Mouse (Mus musculus) embryo, embryonic 10 days (tissue): ENCODE results near the gene Cacna1i.

ENCODE experiments used
- DNase-seq: peaks from one replicate; pipeline ENCODE4 v3.0.0-alpha.2; 2015; ENCODE audit warnings: low spot score

Cacna1i gene

DNA sequence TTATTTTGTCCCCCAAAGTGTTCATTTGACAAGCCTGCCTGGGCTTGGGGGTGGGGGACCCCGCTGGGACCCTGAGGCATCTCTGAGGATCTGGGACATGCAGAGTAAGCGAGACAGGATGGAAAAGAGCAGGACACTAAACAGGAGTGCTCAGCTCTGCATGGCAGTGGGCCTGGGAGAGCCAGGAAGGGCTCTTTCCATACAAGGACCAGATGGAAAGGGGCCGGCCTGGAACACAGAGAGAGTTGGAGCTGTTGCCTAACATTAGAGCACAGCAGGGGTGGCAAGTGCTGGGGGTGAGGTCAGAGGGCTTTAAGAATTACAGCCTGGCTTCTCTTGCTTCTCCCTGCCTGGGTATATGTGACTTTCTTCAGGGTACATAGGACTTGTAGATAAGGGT, 43.2 kb downstream of the Cacna1i start:
- no peak for DNase-seq

DNA sequence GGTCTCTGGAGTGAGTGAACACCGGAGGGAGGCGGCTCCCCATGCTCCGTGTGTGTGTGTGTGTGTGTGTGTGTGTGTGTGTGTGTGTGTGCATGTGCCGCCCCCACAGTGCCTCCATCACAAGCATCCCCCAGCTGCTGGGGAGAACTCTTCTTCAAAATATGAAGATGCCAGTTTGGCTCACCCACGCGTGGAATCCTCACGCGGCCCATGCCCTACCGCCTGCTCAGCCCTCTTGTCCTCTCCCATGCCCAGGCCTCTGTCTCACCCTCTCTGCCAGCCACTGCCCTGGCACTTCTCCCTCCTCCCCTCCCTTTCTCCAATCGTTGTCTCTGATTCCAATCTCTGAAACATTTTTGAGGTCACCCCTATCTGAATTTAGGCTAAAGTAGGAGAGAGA, 47.7 kb downstream of the Cacna1i start:
- no peak for DNase-seq

- DNase-seq = no peak
Observed at GRCm38 (mm10) chr15:80335196-80335595, 48.2 kb downstream of the Cacna1i start.

DNA sequence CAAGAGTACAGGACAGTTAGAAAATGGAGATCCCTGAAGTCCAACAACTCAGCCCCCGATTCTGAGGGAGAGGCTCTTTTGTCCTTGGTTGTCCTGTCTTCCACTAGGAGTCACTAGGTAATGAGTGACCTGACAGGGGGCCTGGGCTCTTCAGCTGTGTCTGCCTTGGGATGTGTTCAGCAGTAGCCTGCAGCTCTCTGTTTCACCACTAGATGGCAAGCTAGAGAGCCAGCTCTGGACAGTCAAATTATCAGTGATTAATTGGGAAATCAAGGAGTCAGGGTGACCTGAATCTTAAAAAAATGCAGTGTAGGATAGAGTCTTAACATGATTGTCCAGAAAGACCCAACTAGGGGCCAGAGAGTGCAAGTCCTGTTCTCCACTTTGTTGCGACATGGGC, 53.3 kb downstream of the Cacna1i start:
- peak; percentile 33 for DNase-seq

DNA sequence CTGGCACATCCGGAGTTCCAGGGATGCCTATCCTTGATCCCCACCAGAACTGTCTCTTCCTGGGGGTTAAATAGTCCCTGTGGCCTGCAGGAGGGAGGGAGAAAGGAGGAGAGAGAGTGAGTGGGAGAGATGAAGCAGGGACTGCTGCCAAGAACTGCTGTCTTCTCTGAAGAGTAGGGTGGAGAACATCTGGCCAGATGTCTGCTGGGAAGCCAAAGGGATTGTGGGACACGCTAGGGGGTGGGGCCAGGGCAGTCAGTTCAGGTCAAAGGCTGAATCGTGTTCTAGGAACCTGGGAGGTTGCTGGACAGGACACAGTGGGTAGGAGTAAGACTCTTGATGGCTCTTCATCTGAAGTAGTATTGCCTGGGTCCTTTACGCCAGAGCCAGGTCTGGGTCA, 55.4 kb downstream of the Cacna1i start:
- DNase-seq = no peak

- no peak for DNase-seq
Observed at GRCm38 (mm10) chr15:80343031-80343430, 56.0 kb downstream of the Cacna1i start.

DNA sequence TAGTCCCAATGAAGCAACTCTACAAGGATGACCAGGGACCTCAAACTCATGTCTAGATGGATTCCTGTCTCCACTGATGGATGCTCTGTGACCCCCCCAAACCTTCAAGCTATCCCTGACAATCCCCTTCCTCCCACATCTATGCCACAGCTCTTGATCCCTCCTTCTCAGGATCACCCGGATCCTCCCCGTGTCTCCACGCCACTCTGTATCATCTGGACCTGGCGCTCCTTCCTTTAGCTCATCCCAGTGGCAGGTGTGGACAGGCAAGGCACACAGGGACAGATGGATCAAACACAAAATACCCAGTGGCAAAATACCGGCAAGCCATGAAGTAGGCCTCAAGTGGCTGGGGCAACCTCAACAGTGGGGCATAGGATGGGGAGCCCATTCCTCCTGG, 56.7 kb downstream of the Cacna1i start:
- DNase-seq = no peak

- DNase-seq = no peak
Observed at GRCm38 (mm10) chr15:80346510-80346909, 59.5 kb downstream of the Cacna1i start.

GRCm38 (mm10) chr15:80350431-80350830, 63.4 kb downstream of the Cacna1i start:
- no peak for DNase-seq

DNA sequence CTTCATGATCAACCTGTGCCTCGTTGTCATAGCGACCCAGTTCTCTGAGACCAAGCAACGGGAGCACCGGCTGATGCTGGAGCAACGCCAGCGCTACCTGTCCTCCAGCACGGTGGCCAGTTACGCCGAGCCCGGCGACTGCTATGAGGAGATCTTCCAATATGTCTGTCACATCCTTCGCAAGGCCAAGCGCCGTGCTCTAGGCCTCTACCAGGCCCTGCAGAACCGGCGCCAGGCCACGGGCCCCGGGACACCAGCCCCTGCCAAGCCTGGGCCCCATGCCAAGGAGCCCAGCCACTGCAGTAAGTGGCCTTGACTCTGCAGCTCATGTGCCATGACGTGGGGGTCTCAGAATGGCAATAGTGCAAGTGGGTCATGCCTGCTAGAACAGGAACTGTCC, 71.8 kb downstream of the Cacna1i start:
- no peak for DNase-seq

DNA sequence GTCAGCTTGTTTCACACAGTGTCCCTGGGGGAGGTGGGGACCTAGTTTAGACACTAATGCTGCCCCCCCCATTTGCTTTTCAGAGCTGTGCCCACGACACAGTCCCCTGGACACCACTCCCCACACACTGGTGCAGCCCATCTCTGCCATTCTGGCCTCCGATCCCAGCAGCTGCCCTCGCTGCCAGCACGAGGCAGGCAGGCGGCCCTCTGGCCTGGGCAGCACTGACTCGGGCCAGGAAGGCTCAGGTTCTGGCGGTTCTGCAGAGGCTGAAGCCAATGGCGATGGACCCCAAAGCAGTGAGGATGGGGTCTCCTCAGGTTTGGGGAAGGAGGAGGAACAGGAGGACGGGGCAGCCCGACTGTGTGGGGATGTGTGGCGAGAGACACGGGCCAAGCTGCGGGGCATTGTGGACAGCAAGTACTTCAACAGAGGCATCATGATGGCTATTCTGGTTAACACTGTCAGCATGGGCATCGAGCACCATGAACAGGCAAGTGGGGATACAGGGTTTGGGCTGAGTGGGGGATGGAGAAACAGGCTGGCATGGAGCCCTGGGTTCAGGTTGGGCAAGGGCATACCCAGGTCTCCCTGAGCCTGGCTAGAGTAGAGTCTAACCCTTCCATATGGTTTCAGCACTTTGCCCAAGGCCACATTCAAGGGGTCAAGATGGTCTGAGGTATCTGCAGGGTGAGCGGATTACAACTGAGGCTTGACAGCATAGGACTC, 74.9 kb downstream of the Cacna1i start:
- no peak for DNase-seq

DNA sequence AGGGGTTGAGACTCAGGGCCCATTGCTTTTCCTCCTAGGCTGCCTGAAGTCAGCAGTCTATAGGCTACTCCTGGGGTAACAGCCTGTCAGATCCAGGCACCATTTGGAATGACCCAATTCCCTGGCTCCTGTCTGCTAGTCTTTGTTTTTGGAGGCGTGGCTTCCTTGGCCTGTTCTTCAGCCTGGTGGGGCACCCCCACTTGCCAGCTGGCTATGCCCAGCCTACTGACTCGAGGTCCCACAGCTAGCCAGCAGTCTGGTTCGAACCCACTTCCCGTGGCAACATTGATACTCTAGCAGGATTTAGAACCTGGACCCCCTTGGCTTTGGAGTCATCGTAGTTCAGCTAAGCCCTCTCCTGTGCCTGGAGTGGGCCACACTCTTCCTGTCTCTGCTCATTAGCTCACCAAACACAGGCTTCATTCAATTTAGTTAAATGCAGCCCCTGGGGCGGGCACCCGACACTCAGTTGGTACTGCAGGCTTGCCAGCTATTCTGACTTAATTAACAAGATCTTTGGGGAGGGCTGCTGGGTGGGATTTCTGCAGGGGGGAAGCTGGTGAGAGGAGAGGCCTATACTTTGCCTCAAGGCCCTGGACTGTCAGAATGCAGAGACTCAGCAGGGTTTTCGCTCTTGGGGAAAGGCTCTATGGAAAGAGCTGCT, 75.6 kb downstream of the Cacna1i start:
- DNase-seq = no peak

GRCm38 (mm10) chr15:80363821-80364715, 77.0 kb downstream of the Cacna1i start:
- DNase-seq = no peak

DNA sequence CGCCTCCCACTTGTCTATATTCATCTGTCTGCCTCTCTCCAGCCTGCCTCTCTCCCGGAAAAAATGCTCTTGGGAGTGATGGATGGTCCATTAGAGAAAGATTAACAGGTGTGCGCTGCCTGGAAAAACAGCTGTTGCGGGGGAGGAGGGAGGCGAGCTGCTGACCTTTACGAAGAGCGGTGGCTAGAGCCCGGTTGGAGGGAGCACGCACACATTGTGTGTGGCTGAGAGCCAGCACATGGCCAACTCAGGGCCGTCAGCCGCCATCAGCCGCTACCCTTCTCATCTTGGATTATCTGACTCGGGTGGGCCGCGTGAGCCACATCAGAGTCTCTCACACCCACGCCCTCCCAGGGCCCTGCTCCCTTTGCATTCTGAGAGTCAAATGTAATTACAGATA, 79.9 kb downstream of the Cacna1i start:
- DNase-seq = peak; percentile 70

DNA sequence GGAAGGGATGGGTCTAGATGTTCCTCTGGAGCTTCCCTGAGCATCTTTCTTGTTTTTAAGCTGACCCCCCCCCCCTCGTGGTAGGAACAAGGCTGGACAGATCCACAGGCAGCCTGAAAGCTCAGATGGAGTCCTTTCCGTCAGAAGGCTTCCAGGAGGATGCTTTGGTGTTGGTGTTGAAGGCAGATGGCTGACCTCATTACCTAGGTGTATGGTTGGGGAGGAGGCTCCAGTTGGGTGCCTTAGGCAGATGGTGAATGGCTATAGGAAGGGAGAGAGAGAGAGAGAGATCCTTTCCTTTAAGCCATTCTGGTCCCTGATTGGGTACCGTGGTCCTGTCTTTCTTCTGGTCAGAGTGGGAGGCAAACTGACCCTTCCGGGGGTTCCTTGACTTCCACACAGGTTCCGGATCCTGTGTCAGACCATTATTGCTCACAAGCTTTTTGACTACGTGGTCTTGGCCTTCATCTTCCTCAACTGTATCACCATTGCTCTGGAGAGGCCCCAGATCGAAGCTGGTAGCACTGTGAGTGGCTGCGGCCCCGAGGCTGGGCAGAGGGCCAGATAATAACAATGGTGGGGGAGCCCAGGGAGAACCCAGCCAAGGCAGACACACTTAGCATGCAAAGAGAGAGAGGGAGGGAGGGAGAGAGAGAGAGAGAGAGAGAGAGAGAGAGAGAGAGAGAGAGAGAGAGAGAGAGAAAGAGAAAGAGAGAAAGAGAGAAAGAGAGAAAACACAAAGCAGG, 86.4 kb downstream of the Cacna1i start:
- no peak for DNase-seq

DNA sequence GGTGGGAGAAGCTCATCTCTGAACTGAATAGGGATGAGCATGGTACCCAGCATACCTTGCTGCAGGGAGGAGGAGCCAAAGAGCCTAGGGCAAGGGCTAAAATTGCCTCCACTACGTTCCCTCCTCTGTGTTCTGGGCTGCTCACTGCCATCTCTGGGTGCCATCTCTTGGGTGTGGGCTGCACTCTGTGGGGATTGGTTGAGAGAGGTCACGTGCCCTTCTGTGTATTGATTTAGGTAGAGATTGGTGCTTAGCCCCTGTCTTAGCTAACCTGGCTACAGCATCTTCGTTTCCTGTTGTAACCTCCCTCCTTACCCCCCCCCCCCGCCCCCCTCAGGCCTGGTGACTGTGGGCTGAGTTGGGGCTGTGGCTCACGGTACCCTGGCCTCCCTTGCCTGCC, 87.8 kb downstream of the Cacna1i start:
- no peak for DNase-seq

DNA sequence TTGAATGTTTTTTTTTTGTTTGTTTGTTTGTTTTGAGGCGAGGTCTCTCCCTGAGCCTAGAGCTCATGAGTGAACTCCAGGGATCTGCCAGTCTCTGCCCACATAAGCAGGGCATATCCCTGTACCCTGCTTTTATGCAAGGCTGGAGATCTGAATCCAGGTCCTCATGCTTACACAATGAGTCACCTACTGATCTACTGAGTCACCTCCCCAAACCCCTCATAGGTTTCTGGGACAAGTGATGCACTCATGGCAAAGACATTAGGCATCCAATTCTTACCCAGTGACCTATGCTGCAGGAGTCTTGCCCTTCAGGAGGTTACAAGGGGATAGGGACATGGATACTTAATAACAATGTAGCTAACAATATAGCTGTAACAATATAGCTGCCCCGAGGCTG, 100.1 kb downstream of the Cacna1i start:
- no peak for DNase-seq

- no peak for DNase-seq
Observed at GRCm38 (mm10) chr15:80391791-80392190, 104.8 kb downstream of the Cacna1i start.

GRCm38 (mm10) chr15:80395035-80395434, 108.0 kb downstream of the Cacna1i start:
- no peak for DNase-seq

GRCm38 (mm10) chr15:80399451-80399850, 112.4 kb downstream of the Cacna1i start:
- no peak for DNase-seq

- no peak for DNase-seq
Observed at GRCm38 (mm10) chr15:80401387-80401898, 114.4 kb downstream of the Cacna1i start.

DNA sequence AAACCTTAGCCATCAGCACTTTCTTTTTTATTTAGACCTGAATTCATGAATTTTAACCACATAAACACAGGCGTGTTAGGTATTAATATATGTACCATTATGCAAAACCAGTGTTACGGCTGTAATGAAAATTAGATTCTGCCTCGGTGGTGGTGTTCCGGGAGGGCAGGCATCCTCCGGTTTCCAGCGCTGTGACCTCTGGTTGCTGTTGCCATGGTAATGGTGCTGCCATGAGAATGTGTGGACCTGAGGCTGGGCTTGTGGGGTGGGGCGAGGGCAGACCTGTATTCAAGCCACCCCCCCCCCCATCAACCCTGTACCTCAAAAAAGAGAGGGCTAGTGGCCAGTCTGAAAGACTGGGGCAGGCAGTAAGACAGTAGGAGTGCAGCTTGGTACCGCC, 114.9 kb downstream of the Cacna1i start:
- DNase-seq = no peak
